Mouse (Mus musculus) hindbrain, embryonic 14.5 days (tissue): ENCODE measurements around the gene Pex6. TPM values are rescaled to one million over a fixed set of nuclear protein-coding genes. Genes with fewer than 3 reads are reported as not detected.
A peak's percentile ranks its signal among the peaks of the same experiment; 100 is the strongest.

Experiments used
- ATAC-seq: fragments of 200-750 bp; cut with Nextera tagmentation; 2 replicates; pipeline ENCODE4 v1.8.0; 2017; ENCODE audit warnings: moderate number of reproducible peaks, mild to moderate bottlenecking, moderate TSS enrichment, moderate library complexity; ENCODE audit not compliant: low FRiP score
- DNase-seq: peaks from one replicate; pipeline ENCODE4 v3.0.0-alpha.2; 2015; ENCODE audit warnings: low spot score
- H3K27ac ChIP-seq: fragments of 300-500 bp; sonication (generic); 2 replicates; pipeline ENCODE4 v1.5.1; 2014; ENCODE audit warnings: mild to moderate bottlenecking, moderate library complexity
- H3K27me3 ChIP-seq: fragments of 300-500 bp; sonication (generic); 2 replicates; pipeline ENCODE4 v1.6.1; 2014; ENCODE audit warnings: mild to moderate bottlenecking, low read length, mixed read lengths; ENCODE audit not compliant: control insufficient read depth, insufficient read depth
- H3K36me3 ChIP-seq: fragments of 300-500 bp; sonication (generic); replicated peaks from 2 replicates; pipeline ENCODE4 v1.6.1; 2014; ENCODE audit not compliant: control insufficient read depth, insufficient read depth
- H3K4me1 ChIP-seq: fragments of 300-500 bp; sonication (generic); replicated peaks from 2 replicates; pipeline ENCODE4 v1.6.1; 2014; ENCODE audit warnings: antibody characterized with exemption, low read length, mixed read lengths; ENCODE audit not compliant: control insufficient read depth, insufficient read depth
- H3K4me2 ChIP-seq: fragments of 300-500 bp; sonication (generic); replicated peaks from 2 replicates; pipeline ENCODE4 v1.6.1; 2014; ENCODE audit warnings: mild to moderate bottlenecking, moderate library complexity
- H3K4me3 ChIP-seq: fragments of 300-500 bp; sonication (generic); replicated peaks from 2 replicates; pipeline ENCODE4 v1.5.1; 2014; ENCODE audit warnings: mild to moderate bottlenecking, low read length
- H3K9ac ChIP-seq: fragments of 300-500 bp; sonication (generic); 2 replicates; pipeline ENCODE4 v1.6.1; 2014
- H3K9me3 ChIP-seq: fragments of 300-500 bp; sonication (generic); 2 replicates; pipeline ENCODE4 v1.6.1; 2016; ENCODE audit warnings: low read length; ENCODE audit not compliant: control insufficient read depth
- WGBS: fragments of 180-500 bp; shearing (Covaris S2); extraction: QIAGEN DNeasy Blood & Tissue Kit; methylation state at CpG from one replicate; pipeline ENCODE4 v1.1.7; 2014; 5-methylcytosine and 5-hydroxymethylcytosine counted together
- polyA plus RNA-seq: library from polyadenylated mRNA; unstranded; fragments of >200 nt; fragmentation: Nextera tagmentation; extraction: Ambion mirVana; gene quantifications from 2 replicates; pipeline ENCODE4 v1.2.1, GENCODE M21; 2014

Gene Pex6
- polyA plus RNA-seq, 1 experiment from 2014 or later = 24.4 TPM

- 94% methylated on average over 14 of the region's 14 CpGs for WGBS
- ATAC-seq (no peak), DNase-seq (no peak)
- Histone ChIP-seq H3K36me3 (no peaks in the 10 kb centered on the region), H3K4me1 (peaks cover 34% of the 10 kb centered on the region), H3K9ac (no peak overlapping the region), H3K27me3 (no peaks in the 10 kb centered on the region), H3K4me3 (0 out of 2 replicates have a peak overlapping the region, but pooled peaks have one; percentile 88), H3K9me3 (no peaks in the 10 kb centered on the region), H3K4me2 (peak overlapping the region; percentile 88; the same call in 1 of the 2 replicates), H3K27ac (no peak overlapping the region)
These were observed 4.7 kb upstream of the Pex6 start for GRCm38 (mm10) chr17:46706375-46707089.

GRCm38 (mm10) chr17:46711612-46712271 is 479 bp downstream of the Pex6 start:
- H3K27me3 ChIP-seq = no peaks in the 10 kb centered on the region
- H3K9me3 ChIP-seq = no peaks in the 10 kb centered on the region
- peak overlapping the region; percentile 99 for H3K4me2 ChIP-seq
- DNase-seq = no peak
- H3K4me3 ChIP-seq = peak overlapping the region; percentile 97
- peak; percentile 46 for ATAC-seq
- H3K4me1 ChIP-seq = peaks cover 13% of the 10 kb centered on the region
- 2% methylated on average over 71 of the region's 76 CpGs for WGBS
- peaks cover 30% of the 10 kb centered on the region for H3K36me3 ChIP-seq
- H3K27ac ChIP-seq = peak overlapping the region; percentile 83; the same call in 1 of the 2 replicates
- peak overlapping the region; percentile 88 for H3K9ac ChIP-seq

GRCm38 (mm10) chr17:46712442-46712841 is 1.2 kb downstream of the Pex6 start:
- no peaks in the 10 kb centered on the region for H3K27me3 ChIP-seq
- H3K36me3 ChIP-seq = peaks cover 36% of the 10 kb centered on the region
- DNase-seq (no peak), ATAC-seq (no peak)
- peak overlapping the region; percentile 88 for H3K9ac ChIP-seq
- H3K4me1 ChIP-seq = peaks cover 13% of the 10 kb centered on the region
- H3K4me3 ChIP-seq = peak overlapping the region; percentile 97
- H3K9me3 ChIP-seq = no peaks in the 10 kb centered on the region
- 81% methylated on average over 7 of the region's 7 CpGs for WGBS
- no peak overlapping the region for H3K27ac ChIP-seq
- peak overlapping the region; percentile 99 for H3K4me2 ChIP-seq

GRCm38 (mm10) chr17:46713849-46714248 is 2.6 kb downstream of the Pex6 start:
- 89% methylated on average over 9 of the region's 9 CpGs for WGBS
- Histone ChIP-seq H3K9ac (no peak overlapping the region), H3K4me3 (no peak overlapping the region), H3K4me2 (no peak overlapping the region), H3K9me3 (no peaks in the 10 kb centered on the region), H3K36me3 (peaks cover 36% of the 10 kb centered on the region), H3K27me3 (no peaks in the 10 kb centered on the region), H3K27ac (no peak overlapping the region), H3K4me1 (peaks cover 13% of the 10 kb centered on the region)
- ATAC-seq (no peak), DNase-seq (no peak)

- Histone ChIP-seq H3K27ac (no peak overlapping the region), H3K9ac (no peak overlapping the region), H3K4me1 (peaks cover 13% of the 10 kb centered on the region), H3K4me2 (no peak overlapping the region), H3K4me3 (no peak overlapping the region), H3K9me3 (no peaks in the 10 kb centered on the region), H3K36me3 (peaks cover 36% of the 10 kb centered on the region), H3K27me3 (no peaks in the 10 kb centered on the region)
- no peak for DNase-seq
- 95% methylated on average over 11 of the region's 11 CpGs for WGBS
- no peak for ATAC-seq
These were observed 3.7 kb downstream of the Pex6 start for GRCm38 (mm10) chr17:46714756-46715481.

DNA sequence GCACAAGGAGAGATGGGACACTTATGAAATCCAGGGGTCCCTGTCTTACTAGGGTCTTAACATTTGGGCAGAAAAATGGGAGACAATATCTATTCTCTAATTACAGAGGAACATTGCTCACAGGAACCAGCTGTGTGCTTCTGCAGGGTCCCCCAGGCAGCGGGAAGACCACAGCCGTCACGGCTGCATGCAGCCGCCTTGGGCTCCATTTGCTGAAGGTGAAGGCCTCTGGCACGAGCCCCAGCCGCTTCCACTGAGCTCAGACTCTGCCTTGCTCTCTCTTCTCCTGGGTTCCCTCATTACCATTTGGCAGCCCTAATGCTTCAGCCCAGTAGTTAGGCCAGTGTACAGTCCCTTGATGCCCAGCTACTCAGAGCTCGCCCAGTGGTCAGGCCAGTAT is 9.8 kb downstream of the Pex6 start:
- ATAC-seq = no peak
- no peaks in the 10 kb centered on the region for H3K9me3 ChIP-seq
- H3K27me3 ChIP-seq = no peaks in the 10 kb centered on the region
- no peak overlapping the region for H3K27ac ChIP-seq
- DNase-seq = no peak
- H3K4me1 ChIP-seq = no peaks in the 10 kb centered on the region
- H3K4me2 ChIP-seq = no peak overlapping the region
- WGBS = 88% methylated on average over 7 of the region's 7 CpGs
- peaks cover 50% of the 10 kb centered on the region for H3K36me3 ChIP-seq
- H3K9ac ChIP-seq = no peak overlapping the region
- H3K4me3 ChIP-seq = no peak overlapping the region

DNA sequence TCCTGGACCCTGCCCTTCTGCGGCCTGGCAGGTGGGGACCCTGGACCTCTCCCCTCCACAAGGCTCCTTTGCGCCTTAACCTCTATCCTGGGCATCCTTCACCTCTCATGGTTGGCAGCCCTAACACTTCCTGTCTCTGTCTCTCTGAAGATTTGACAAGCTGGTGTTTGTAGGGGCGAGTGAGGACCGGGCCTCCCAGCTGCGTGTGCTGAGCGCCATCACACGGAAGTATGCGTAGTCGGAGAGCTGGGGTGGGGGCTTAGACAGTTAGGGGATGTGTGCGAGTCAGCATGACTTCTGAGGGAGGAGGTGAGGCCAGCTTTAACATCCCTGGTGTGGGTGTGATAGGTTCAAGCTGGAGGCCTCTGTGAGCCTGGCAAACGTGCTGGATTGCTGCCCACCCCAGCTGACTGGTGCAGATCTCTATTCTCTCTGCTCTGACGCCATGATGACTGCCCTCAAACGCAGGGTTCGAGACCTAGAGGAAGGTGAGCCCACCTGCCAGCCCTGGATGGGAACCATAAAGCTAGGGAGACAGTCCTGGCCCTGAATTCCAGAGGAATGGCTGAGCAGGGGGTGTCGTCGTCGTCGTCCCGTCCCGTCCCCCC is 13.3 kb downstream of the Pex6 start:
- Histone ChIP-seq H3K4me1 (no peaks in the 10 kb centered on the region), H3K4me3 (no peak overlapping the region), H3K4me2 (no peak overlapping the region), H3K36me3 (peaks cover 37% of the 10 kb centered on the region), H3K9me3 (no peaks in the 10 kb centered on the region), H3K27me3 (0 out of 2 replicates have a peak, but pooled peaks cover 5% of the 10 kb centered on the region), H3K9ac (no peak overlapping the region), H3K27ac (no peak overlapping the region)
- ATAC-seq (no peak), DNase-seq (no peak)
- WGBS = 87% methylated on average over 20 of the region's 20 CpGs

- Histone ChIP-seq H3K4me2 (no peak overlapping the region), H3K4me1 (no peaks in the 10 kb centered on the region), H3K4me3 (no peak overlapping the region), H3K9me3 (no peaks in the 10 kb centered on the region), H3K27ac (no peak overlapping the region), H3K9ac (no peak overlapping the region), H3K36me3 (peaks cover 34% of the 10 kb centered on the region), H3K27me3 (0 out of 2 replicates have a peak, but pooled peaks cover 5% of the 10 kb centered on the region)
- ATAC-seq (0 out of 2 replicates have a peak, but pooled peaks have one; percentile 21), DNase-seq (no peak)
- 49% methylated on average over 9 of the region's 9 CpGs for WGBS
These were observed 14.0 kb downstream of the Pex6 start for GRCm38 (mm10) chr17:46725273-46725672.
